Mouse (Mus musculus): ENCODE results near the gene Snrpa. TPM values are rescaled to one million over a fixed set of nuclear protein-coding genes. Genes with fewer than 3 reads are reported as not detected.

The Snrpa gene
- polyA plus RNA-seq, 1 experiment from 2014 or later = 396 TPM

MicroRNAs within 50 kb of the gene (microRNA counts, 519-probe panel; counts per million panel counts)
- not detected for microRNA mmu-miR-1191

Small RNA genes lying within 50 kb of the gene (microRNA-seq; reads per million reads assigned to microRNA genes)
- gene Mir1191 (3.4 reads per million, percentile 2 among the genes with 10 or more reads in this experiment), gene Mir3101 (not detected)

Other genes with a start within 250 kb of the Snrpa start
- not detected in 2 replicates for gene Cyp2a12, start 167.2 kb downstream of the Snrpa start, polyA plus RNA-seq (2014; fragmentation: Nextera tagmentation; extraction: Ambion mirVana)
- gene Cyp2f2, start 76.4 kb downstream of the Snrpa start, polyA plus RNA-seq (2014; fragmentation: Nextera tagmentation; extraction: Ambion mirVana) = not detected in 2 replicates
- 0.09 TPM in 1 of 2 replicates, not detected in the other for gene Cyp2t4, start 42.6 kb downstream of the Snrpa start, polyA plus RNA-seq (2014; fragmentation: Nextera tagmentation; extraction: Ambion mirVana)
- 49.3 and 52.3 TPM in 2 replicates for gene Egln2, start 29.5 kb downstream of the Snrpa start, polyA plus RNA-seq (2014; fragmentation: Nextera tagmentation; extraction: Ambion mirVana)
- 51.6 and 55.1 TPM in 2 replicates for gene Rab4b, start 17.4 kb downstream of the Snrpa start, polyA plus RNA-seq (2014; fragmentation: Nextera tagmentation; extraction: Ambion mirVana)
- gene Gm21983, start 15.2 kb downstream of the Snrpa start, polyA plus RNA-seq (2014; fragmentation: Nextera tagmentation; extraction: Ambion mirVana) = 0.48 TPM in 1 of 2 replicates, not detected in the other
- gene Mia, start 15.1 kb downstream of the Snrpa start, polyA plus RNA-seq (2014; fragmentation: Nextera tagmentation; extraction: Ambion mirVana) = 5.5 and 8.7 TPM in 2 replicates
- 3.9 and 4.8 TPM in 2 replicates for gene BC024978, start 490 bp downstream of the Snrpa start, polyA plus RNA-seq (2014; fragmentation: Nextera tagmentation; extraction: Ambion mirVana)
- gene Itpkc, start 32.4 kb upstream of the Snrpa start, polyA plus RNA-seq (2014; fragmentation: Nextera tagmentation; extraction: Ambion mirVana) = 6.5 and 8.0 TPM in 2 replicates
- 14.5 and 15.5 TPM in 2 replicates for gene Coq8b, start 36.8 kb upstream of the Snrpa start, polyA plus RNA-seq (2014; fragmentation: Nextera tagmentation; extraction: Ambion mirVana)
- gene Numbl, start 62.2 kb upstream of the Snrpa start, polyA plus RNA-seq (2014; fragmentation: Nextera tagmentation; extraction: Ambion mirVana) = 7.3 and 9.0 TPM in 2 replicates
- 10.8 and 14.0 TPM in 2 replicates for gene Ltbp4, start 141.4 kb upstream of the Snrpa start, polyA plus RNA-seq (2014; fragmentation: Nextera tagmentation; extraction: Ambion mirVana)
- gene Shkbp1, start 159.7 kb upstream of the Snrpa start, polyA plus RNA-seq (2014; fragmentation: Nextera tagmentation; extraction: Ambion mirVana) = 46.5 and 50.9 TPM in 2 replicates
- 0.52 TPM in 1 of 2 replicates, not detected in the other for gene Gm20479, start 161.1 kb upstream of the Snrpa start, polyA plus RNA-seq (2014; fragmentation: Nextera tagmentation; extraction: Ambion mirVana)

Data from limb, embryonic 11.5 days (tissue).